28 mouse cellular contexts compared by ENCODE assay signal in genomic region chr7:83179403-83179802, GRCm38 (mm10).
"Had no signal": no experiment of that assay in that cellular context is flagged by ENCODE, and none has a peak within 500 bp of the region (broad histone marks: within the 10 kb centered on the region; RNA-seq: fewer than 3 reads in every experiment).

No protein-coding gene starts in this region.

- H3K9ac ChIP-seq: embryonic facial prominence, embryonic 12.5 days; embryonic facial prominence, embryonic 13.5 days; embryonic facial prominence, embryonic 15.5 days; forebrain, embryonic 12.5 days; forebrain, embryonic 13.5 days; forebrain, embryonic 15.5 days; forebrain, postnatal 0 days had no signal

- H3K27me3 ChIP-seq: embryonic facial prominence, embryonic 12.5 days; embryonic facial prominence, embryonic 13.5 days; embryonic facial prominence, embryonic 15.5 days; forebrain, embryonic 12.5 days; forebrain, embryonic 13.5 days; forebrain, embryonic 15.5 days had no signal

- DNase-seq: cerebellum, adult 8-10 months; cerebellum, adult 9-10 months; cerebellum, adult 9-11 months; cerebellum, postnatal 10 days; cerebellum, postnatal 14 days; cerebellum, postnatal 25 days; cerebellum, postnatal 36 days; embryo, embryonic 11 days; forebrain, postnatal 0 days; gastrocnemius, adult 2 months; gastrocnemius, postnatal 10 days; gastrocnemius, postnatal 14 days; gastrocnemius, postnatal 25 days; gastrocnemius, postnatal 36 days; heart, adult 11 months; heart, adult 18-20 months; heart, adult 2 months had no signal

- H3K4me3 ChIP-seq: embryonic facial prominence, embryonic 10.5 days; embryonic facial prominence, embryonic 12.5 days; embryonic facial prominence, embryonic 13.5 days; embryonic facial prominence, embryonic 15.5 days; erythroblast, embryonic 14.5 days; forebrain, embryonic 10.5 days; forebrain, embryonic 12.5 days; forebrain, embryonic 13.5 days; forebrain, embryonic 15.5 days; gastrocnemius, adult 2 months; heart, adult 2 months had no signal

- H3K4me2 ChIP-seq: embryonic facial prominence, embryonic 12.5 days; embryonic facial prominence, embryonic 13.5 days; embryonic facial prominence, embryonic 15.5 days; forebrain, embryonic 12.5 days; forebrain, embryonic 13.5 days; forebrain, embryonic 15.5 days had no signal

- H3K4me1 ChIP-seq: embryonic facial prominence, embryonic 10.5 days; embryonic facial prominence, embryonic 12.5 days; embryonic facial prominence, embryonic 15.5 days; forebrain, embryonic 10.5 days; forebrain, embryonic 12.5 days; forebrain, embryonic 13.5 days; forebrain, embryonic 15.5 days had no signal

- H3K36me3 ChIP-seq: embryonic facial prominence, embryonic 10.5 days; embryonic facial prominence, embryonic 12.5 days; embryonic facial prominence, embryonic 13.5 days; embryonic facial prominence, embryonic 15.5 days; forebrain, embryonic 10.5 days; forebrain, embryonic 12.5 days; forebrain, embryonic 15.5 days had no signal

- ATAC-seq: forebrain, embryonic 13.5 days; forebrain, embryonic 14.5 days; forebrain, embryonic 15.5 days; forebrain, embryonic 16.5 days; forebrain, postnatal 0 days had no signal

- H3K9me3 ChIP-seq: embryonic facial prominence, embryonic 10.5 days; embryonic facial prominence, embryonic 12.5 days; embryonic facial prominence, embryonic 13.5 days; embryonic facial prominence, embryonic 15.5 days; forebrain, embryonic 10.5 days; forebrain, embryonic 12.5 days; forebrain, embryonic 13.5 days; forebrain, embryonic 15.5 days had no signal

- H3K27ac ChIP-seq: embryonic facial prominence, embryonic 10.5 days; embryonic facial prominence, embryonic 12.5 days; embryonic facial prominence, embryonic 13.5 days; embryonic facial prominence, embryonic 15.5 days; forebrain, embryonic 10.5 days; forebrain, embryonic 12.5 days; forebrain, embryonic 13.5 days; forebrain, embryonic 15.5 days; gastrocnemius, adult 2 months; heart, adult 2 months had no signal
